Mouse (Mus musculus) gonadal fat pad, adult 2 months (tissue): ENCODE data around the gene Fbxo36. TPM values are rescaled to one million over a fixed set of nuclear protein-coding genes. Genes with fewer than 3 reads are reported as not detected.

Experiments used
- DNase-seq: peaks from one replicate; pipeline ENCODE4 v3.0.0-alpha.2; 2012; ENCODE audit warnings: low read depth
- polyA plus RNA-seq: library from polyadenylated mRNA; depleted of rRNA; stranded (reverse); fragments of >200 nt; gene quantifications from 2 replicates; pipeline ENCODE4 v1.2.3, GENCODE M21; 2012

Gene Fbxo36
- polyA plus RNA-seq, 1 experiment, result 24.8 TPM

- DNase-seq, result no peak
Observed at GRCm38 (mm10) chr1:84889330-84890004, 49.8 kb downstream of the Fbxo36 start.

- DNase-seq, result no peak
Observed at GRCm38 (mm10) chr1:84890005-84890393, 50.4 kb downstream of the Fbxo36 start.

- no peak for DNase-seq
Observed at GRCm38 (mm10) chr1:84890503-84890902, 50.9 kb downstream of the Fbxo36 start.

GRCm38 (mm10) chr1:84891746-84892145, 52.1 kb downstream of the Fbxo36 start:
- no peak for DNase-seq

GRCm38 (mm10) chr1:84897364-84897763, 57.7 kb downstream of the Fbxo36 start:
- no peak for DNase-seq

- no peak for DNase-seq
Observed at GRCm38 (mm10) chr1:84899156-84899555, 59.5 kb downstream of the Fbxo36 start.

- no peak for DNase-seq
Observed at GRCm38 (mm10) chr1:84904467-84904866, 64.8 kb downstream of the Fbxo36 start.

GRCm38 (mm10) chr1:84910177-84910804, 70.7 kb downstream of the Fbxo36 start:
- DNase-seq, result no peak

GRCm38 (mm10) chr1:84912571-84912970, 72.9 kb downstream of the Fbxo36 start:
- no peak for DNase-seq

- no peak for DNase-seq
Observed at GRCm38 (mm10) chr1:84915010-84915409, 75.4 kb downstream of the Fbxo36 start.

- DNase-seq, result no peak
Observed at GRCm38 (mm10) chr1:84918865-84919264, 79.2 kb downstream of the Fbxo36 start.

GRCm38 (mm10) chr1:84923432-84923831, 83.8 kb downstream of the Fbxo36 start:
- no peak for DNase-seq

GRCm38 (mm10) chr1:84924134-84924533, 84.5 kb downstream of the Fbxo36 start:
- DNase-seq, result no peak

GRCm38 (mm10) chr1:84925599-84925998, 86.0 kb downstream of the Fbxo36 start:
- no peak for DNase-seq

GRCm38 (mm10) chr1:84933472-84934150, 94.0 kb downstream of the Fbxo36 start:
- no peak for DNase-seq

- no peak for DNase-seq
Observed at GRCm38 (mm10) chr1:84934151-84934502, 94.5 kb downstream of the Fbxo36 start.

GRCm38 (mm10) chr1:84934503-84935333, 95.1 kb downstream of the Fbxo36 start, which contains the start of gene Slc16a14:
Slc16a14 (minus strand) TSS chr1:84935134.
- no peak for DNase-seq

- DNase-seq, result no peak
Observed at GRCm38 (mm10) chr1:84935668-84936067, 96.0 kb downstream of the Fbxo36 start.

GRCm38 (mm10) chr1:84936716-84937510, 97.3 kb downstream of the Fbxo36 start:
- DNase-seq, result no peak

- no peak for DNase-seq
Observed at GRCm38 (mm10) chr1:84939466-84939865, 99.8 kb downstream of the Fbxo36 start.

- DNase-seq, result no peak
Observed at GRCm38 (mm10) chr1:84940322-84940721, 100.7 kb downstream of the Fbxo36 start.
